9 mouse cellular contexts compared by ENCODE assay signal in genomic region chrX:14884612-14885011, GRCm38 (mm10).
DNase-seq lines count a peak whose midpoint lies in the region.
"Had no signal": no experiment of that assay in that cellular context is flagged by ENCODE, and none has a peak within 500 bp of the region (broad histone marks: within the 10 kb centered on the region; RNA-seq: fewer than 3 reads in every experiment).

No protein-coding gene starts in this region.

- peak; percentile 4 for DNase-seq in gastrocnemius, postnatal 25 days
- no peak for DNase-seq in gastrocnemius, adult 18-20 months (ENCODE audit: low spot score)
- DNase-seq in cerebellum, postnatal 10 days: peak; percentile 75
- DNase-seq in layer of hippocampus, adult 9-10 months (ENCODE audit: low spot score): peak; percentile 25
- peak; percentile 2 for DNase-seq in right cerebral cortex, postnatal 14 days
- DNase-seq in embryo, embryonic 10 days (ENCODE audit: low spot score): no peak
- DNase-seq in testis, postnatal 14 days (ENCODE audit: low spot score): no peak
- DNase-seq in heart, postnatal 10 days: no peak
- DNase-seq: adrenal gland, postnatal 10 days had no signal

- intact Hi-C loops in heart, postnatal 10 days (cut with DNase I): no loop called here

Comparison
In these comparisons a context has a peak if more than half of its experiments do, and no peak if none do; other contexts are left out.
1. DNase-seq: peak in gastrocnemius, postnatal 25 days (single experiment), cerebellum, postnatal 10 days (2 of 2), layer of hippocampus, adult 9-10 months (single experiment) and right cerebral cortex, postnatal 14 days (single experiment); none in gastrocnemius, adult 18-20 months (single experiment), embryo, embryonic 10 days (single experiment), testis, postnatal 14 days (single experiment) and heart, postnatal 10 days (0 of 2).